Mouse (Mus musculus) cerebellum, adult 11-12 months (tissue): ENCODE measurements around the gene Cd160.

Experiments used
- DNase-seq: peaks from one replicate; pipeline ENCODE4 v3.0.0; 2022

Cd160 gene

DNA sequence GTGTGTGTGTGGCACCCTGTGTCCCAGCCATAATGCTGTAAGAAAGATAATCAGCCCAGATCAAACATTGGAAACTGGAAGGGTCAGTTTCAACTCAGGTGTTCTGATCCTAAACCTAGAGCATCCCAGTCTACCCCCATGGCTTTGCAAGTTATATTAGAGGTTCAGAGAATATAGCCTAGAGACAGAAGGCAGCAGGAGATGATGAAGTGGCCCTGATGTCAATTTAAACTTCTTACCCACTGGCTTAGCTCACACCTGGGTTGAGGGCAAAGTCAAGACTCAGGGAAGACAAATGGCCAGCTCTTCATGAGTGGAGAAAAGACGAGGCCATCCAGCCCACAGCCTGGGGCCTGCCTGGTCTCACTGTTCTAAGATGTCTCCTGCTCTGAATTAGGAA is at the start of gene Cd160, which contains the start of gene Pdzk1:
Gene Cd160 (minus strand): TSS at position 368 of the 400 bp plus-strand sequence.
Gene Pdzk1 (plus strand): TSS at position 301 of the 400 bp plus-strand sequence.
- no peak for DNase-seq

DNA sequence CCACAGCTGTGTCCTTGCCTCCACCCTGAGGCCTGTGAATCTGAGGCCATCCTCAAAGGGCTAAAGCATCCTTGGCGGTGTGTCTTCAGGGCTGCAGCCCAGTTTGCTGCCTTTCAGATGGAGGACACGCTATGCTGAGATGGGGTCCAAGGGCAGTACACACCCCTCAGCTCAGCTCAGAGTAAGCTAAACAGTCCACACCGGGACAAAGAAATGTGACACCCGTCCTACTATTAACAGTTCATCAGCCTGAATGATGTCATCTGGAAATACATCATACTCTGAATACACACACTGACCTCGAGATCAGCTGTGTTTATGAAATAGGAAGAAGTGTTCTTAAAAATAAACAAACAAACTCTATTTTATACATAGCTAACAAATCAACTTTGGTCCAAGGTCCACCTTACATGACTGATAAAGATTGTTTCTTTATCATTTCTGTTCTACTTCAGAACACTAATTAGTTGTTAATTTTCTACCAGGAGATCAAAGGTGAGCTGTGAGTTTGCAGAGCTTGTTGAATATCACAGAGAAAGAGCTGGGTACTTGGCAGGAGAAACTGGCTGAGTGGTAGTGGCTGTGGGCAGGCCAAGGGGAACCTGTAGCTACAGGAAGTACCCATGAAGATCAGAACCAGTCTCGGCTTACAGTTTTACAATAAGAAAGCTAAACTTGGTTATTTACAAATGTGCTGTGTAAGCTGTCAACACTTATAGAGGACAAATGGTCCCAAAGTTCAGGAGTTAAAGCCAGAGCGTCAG is 45.8 kb upstream of the Cd160 start:
- DNase-seq: no peak

DNA sequence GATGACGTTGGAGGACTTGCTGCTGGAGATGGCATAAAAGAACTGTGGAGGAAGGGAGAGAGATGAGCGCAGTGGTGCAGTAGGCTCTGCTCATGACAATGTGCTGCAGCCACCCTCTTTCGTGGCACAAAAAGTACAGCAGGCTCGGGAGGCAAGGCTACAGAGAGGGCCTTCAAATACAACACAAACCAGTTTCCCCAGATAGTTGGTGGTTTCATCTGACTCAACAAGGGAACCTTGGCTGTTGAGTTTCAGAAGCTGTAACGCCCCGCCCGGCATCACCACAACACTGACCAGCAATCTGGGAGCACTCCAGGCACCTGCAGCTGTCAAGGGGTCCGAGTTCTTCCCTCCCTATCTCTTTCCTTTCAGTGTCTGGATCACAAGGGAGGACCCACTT is 43.4 kb upstream of the Cd160 start:
- no peak for DNase-seq

DNA sequence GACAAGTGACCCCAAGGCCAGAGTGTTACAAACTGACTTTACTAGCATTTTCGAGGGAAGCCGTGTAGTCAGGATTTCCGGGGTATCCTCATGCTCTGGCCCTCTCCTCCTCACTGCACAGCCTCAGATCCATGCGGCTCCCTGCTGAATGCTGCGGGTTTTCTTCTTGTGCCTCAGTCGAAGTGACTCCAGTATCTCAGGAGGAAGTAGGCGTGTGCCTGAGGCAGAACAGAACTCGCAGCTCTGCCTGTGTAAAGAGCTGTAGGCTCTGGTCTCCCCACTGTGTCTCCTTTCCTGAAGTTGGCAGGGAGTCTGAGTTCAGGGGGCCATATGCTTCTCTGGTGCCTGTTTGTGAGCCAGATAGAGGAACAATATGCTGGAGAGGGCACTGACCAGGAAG is 41.9 kb upstream of the Cd160 start:
- DNase-seq: no peak

DNA sequence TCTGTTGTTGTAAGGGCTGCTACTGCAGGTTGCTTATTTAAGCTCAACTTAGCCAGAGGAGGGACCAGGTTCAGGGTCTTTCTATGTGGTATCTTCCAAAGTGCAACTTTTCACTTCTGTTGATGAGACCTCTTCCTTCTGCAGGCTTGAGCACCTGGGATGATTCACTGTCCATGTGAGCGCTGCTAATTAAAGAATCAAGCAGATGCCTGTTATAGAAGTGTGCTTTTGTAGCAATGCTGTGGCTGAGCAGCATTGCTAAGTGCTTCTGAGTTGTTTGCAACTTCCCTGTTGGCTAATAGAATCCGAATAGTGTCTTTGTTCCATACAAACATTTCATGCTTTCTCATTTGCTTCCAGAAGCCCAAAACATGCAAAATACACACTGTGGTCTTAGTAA is 41.1 kb upstream of the Cd160 start:
- DNase-seq: no peak

DNA sequence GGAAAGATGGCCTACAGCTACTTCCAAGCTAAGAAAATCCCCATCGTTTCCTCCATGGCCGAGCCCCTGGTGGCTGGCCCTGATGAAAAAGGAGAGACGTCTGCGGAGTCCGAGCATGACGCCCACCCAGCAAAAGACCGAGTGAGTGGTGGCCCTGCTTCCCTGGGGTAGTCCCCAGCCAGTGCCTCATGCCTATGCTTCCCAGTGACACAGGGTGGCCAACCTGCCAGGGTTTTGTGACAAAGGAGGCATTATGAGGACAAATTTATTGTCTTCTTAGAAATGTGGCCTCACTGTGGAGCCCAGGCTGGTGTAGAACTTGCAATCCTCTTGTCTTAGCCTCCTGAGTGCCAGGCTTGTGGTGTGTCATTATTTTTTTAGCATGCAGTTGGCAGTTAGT is 39.9 kb upstream of the Cd160 start:
- no peak for DNase-seq

DNA sequence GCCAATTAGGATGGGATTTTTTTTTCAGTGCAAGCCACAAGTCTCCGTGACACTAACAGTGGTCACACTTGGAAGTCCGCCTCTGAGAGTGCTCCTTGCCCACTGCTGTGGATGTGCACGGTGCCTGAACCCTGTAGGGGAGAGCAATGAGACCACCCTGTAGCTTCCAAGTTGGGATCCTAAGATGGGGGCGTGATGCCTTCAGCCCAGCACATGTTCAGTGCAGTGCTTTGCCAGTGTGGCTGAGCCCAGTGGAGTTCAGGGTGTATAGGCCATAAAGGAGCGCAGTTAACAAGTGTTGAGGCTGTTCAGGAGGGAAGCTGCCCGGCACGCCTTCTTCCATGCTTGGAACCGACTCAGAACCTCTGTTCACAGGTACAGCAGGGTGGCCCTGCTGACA is 39.4 kb upstream of the Cd160 start:
- no peak for DNase-seq

DNA sequence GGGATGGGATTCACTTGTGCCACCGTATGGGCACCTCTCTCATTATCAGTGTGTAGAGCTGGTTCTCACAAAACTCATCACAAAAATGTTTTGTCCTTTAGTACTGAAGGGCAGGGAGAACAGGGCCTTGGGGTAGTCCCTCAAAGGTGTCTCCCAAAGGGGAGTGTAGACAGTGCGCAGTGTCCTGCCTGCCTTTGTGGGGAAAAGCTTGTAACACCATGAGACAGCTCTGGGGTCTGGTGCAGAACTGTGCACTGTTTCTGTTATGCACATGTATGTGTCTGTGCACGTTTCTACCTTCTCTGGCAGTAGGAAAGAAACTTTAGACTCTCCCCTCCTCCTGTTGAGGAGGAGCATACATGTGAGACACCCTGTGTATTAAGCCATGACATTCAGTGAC is 38.7 kb upstream of the Cd160 start:
- no peak for DNase-seq

DNA sequence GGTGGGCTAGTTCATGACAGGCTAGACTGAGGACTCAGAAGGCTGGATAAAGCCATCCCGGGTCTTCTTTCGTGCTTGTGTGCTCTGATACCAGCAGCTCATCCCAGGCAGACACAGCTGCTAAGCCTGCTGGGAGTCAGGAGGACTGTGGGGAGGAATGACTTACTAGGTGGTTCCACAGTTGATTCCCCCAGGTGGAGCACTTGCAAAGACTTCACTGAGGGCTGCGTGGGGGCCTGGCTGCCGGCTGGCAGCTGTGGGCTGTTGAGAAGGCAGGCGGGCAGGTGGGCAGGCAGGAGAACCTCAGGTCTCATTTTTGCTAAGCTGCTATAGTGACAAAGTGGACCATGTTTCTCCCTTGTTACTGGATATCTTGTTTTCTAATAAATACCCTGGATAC is 31.3 kb upstream of the Cd160 start:
- DNase-seq: no peak

DNA sequence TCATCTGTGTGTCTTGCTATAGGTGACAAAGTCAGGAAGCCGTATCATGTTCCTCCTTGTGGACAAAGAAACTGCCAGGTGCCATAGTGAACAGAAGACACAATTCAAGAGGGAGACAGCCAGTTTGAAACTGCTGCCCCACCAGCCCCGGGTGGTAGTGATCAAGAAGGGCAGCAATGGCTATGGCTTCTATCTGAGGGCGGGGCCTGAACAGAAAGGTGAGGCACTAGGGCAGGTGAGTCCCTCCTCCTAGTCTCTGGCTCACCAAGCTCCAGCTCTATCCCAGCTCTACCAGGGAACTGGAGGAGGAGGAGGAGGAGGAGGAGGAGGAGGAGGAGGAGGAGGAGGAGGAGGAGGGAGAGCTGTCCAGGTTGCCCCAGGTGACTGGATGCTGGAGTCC is 26.7 kb upstream of the Cd160 start:
- no peak for DNase-seq

DNA sequence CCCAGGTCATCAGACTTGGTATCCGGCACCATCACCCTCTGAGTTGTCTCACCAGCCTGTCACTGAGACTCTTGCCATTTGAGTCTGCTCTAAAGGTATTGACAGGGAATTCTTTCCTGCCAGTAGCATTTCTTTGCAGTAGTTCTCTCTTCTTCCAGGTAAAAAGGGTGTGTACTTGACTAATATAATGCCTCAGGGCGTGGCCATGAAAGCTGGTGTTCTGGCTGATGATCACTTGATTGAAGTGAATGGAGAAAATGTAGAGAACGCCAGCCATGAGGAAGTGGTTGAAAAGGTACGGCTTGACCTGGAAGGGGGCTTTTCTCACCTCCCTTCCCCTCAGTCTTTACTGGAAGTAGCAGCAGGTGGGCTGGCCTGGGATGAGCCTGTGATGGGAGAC is 25.2 kb upstream of the Cd160 start:
- no peak for DNase-seq

DNA sequence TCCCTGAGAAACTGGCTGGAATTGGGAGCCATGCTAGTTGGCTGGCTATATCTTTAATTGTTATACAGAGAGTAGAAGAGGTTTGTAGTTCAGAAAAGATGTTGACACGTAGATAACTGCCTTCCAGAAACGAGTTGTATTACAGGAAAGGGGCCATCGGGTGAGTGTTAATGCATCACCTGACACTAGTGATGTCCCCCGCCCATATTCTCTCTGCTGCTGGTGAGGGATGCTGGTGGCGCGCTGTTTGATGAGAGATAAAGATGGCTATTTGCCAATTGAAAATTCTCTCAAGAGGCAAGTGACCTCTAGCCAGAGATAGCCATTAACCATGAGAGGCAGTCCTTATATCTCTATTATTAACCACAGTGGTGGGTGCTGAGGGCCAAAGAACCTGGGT is 23.4 kb upstream of the Cd160 start:
- no peak for DNase-seq

DNA sequence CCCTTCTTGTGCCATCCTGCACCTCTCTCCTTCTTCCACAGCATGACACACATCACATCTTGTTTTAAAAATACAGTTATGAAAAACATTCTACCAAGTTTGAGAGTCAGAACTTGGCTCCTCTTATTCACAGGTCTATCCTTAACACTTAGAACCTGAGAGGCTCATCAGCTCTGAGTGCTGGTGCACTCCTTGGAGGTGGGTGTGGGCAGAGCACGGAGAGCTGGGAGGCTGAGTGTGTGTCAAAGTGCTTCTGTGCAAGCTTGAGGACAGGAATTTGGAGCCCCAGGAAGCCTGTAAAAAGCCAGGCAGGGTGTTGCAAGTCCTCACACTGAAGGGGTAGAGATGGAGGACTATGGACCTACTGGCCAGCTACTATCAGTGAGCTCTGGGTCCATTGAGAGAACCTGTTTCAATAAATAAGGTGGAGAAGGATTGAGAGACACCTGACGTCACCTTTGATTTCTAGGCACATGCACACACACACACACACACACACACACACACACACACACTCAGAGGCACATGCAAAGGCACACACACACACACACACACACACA is 20.1 kb upstream of the Cd160 start:
- DNase-seq: no peak

DNA sequence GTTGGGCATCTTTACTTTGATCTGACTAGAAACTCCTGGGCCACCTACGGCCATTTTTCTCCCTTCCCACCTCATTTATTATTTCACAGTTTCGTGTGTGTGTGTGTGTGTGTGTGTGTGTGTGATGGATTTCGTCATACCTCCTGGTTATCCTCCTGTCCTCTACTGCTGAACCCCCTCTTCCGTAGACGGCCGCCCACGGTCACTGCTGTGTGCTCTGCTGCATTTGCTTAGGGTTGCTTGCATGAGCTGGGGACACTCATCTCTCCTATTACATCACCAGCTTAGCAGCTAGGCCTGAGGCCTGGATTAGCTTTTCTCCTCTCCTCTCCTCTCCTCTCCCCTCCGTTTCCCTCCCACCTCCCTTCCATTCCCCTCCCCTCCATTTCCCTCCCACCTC is 19.3 kb upstream of the Cd160 start:
- no peak for DNase-seq

DNA sequence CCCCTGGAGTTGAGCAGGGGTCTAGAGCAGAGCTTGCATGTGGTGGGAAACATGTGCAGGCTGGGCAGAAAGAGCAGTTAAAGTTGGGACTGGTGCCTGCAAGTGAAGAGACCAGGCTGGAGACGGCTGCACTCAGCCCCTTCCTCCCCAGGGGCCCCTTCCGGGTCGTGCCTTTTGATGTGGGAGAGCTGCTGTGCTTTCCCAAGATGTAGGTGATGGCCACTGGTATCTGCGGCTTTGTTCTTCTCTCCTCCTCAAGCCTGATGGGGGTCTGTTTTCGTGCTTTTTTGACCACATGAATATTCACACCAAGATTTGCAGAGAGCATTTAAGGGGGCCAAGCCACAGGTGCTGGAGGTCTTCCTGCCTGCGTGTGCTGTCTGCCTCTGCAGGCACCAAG is 18.5 kb upstream of the Cd160 start:
- DNase-seq: no peak

DNA sequence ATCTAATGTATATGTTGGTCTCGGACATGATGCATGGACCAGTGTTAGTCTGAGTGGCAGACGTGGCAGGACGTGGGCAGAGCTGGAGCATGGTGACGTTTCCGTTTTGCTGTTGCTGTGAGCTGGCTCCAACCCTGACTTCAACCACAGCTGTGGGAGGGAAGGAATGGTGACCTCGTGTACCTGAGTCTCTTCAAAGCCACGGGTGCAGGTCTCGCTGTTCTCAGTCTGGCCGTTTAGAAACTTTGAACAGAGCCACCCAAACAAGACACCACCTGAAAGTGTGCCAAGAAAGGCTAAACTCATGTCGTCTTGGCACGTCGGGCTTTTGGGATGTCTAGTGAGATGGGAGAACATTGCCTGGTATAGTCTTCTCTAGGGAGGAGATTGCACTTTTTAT is 17.8 kb upstream of the Cd160 start:
- DNase-seq: no peak

DNA sequence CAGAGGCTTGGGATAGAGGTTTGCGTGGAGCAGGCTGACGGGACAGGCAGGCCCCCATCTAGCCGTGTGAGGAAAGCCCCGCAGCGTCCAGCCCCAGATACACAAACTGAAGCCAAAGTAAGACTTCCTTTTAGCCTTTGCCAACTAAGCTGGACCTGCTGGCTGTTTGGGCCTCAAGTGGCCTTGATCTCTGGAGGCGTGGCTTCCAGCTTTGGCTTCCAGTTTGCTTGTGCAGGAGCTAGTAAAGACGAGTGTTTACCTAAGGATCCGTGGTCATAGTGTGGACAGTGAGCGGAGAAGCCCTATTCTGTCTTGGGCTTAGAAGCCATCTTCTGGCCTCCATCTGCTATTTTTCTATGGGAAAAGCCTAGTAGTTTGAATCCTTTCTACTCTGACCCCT is 16.7 kb upstream of the Cd160 start:
- DNase-seq: no peak

DNA sequence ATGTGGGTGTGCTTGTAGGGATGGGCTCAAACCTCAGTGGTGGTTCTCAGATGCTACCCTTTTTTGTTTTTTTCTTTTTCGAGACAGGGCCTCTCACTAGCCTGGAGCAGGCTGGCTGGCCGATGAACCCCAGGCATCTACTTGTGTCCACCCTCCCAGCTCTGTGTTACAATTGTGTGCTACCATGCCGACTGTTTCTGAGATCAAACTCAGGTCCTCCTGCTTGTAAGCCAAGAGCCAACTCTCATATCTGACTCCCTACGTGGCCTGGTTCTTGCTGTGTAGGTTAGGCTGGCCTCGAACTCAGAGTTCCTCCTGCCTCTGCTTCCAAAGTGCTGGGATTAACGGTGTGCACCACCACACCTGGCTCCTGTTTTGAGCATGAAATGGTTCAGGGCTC is 16.0 kb upstream of the Cd160 start:
- no peak for DNase-seq

DNA sequence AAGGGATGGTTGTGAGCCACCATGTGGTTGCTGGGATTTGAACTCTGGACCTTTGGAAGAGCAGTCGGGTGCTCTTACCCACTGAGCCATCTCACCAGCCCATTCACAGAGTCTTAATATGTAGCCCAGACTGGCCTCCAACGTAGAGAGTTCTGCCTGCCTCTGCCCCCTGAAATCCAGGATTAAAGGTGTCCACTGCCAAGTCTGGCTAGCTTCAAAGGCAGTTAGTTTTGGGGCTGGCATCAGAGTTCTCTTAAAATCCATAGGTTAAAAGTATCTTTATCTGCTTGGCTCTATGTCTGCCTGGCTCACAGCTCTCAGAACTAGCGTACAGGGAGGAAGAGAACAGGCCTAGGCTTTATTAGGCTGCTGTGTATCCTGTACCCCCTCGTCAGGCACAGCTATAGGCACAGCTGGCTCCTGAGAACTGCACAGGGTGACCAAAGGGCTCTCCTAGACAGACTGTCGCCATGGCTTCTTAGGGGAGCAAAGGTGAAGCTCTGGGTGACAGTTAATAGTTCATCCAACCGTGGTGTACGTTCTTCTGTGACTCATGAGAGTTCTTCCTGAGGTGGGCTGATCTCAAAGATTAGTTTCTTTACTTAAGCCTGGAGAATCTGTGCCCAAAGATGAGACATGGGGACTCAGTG is 10.0 kb upstream of the Cd160 start:
- no peak for DNase-seq

DNA sequence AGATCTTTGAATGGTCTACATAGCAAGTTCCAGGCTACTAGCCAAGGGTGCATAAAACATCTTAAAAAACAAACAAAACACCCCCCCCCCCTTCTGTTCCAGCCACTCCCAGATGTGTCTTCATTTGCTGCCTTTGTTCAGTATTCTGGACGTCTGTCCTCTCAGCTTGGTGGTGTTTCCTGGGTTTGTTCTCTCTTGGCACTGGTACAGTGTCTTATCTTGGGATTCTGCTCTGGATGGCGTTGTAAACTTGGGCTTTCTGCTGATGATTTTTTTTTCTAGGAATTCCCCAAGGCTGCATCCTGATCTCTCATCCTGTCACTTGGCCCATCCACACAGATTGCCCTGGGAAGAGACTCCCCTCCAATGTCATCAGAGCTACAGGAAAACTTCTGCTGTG is 7.3 kb upstream of the Cd160 start:
- no peak for DNase-seq

DNA sequence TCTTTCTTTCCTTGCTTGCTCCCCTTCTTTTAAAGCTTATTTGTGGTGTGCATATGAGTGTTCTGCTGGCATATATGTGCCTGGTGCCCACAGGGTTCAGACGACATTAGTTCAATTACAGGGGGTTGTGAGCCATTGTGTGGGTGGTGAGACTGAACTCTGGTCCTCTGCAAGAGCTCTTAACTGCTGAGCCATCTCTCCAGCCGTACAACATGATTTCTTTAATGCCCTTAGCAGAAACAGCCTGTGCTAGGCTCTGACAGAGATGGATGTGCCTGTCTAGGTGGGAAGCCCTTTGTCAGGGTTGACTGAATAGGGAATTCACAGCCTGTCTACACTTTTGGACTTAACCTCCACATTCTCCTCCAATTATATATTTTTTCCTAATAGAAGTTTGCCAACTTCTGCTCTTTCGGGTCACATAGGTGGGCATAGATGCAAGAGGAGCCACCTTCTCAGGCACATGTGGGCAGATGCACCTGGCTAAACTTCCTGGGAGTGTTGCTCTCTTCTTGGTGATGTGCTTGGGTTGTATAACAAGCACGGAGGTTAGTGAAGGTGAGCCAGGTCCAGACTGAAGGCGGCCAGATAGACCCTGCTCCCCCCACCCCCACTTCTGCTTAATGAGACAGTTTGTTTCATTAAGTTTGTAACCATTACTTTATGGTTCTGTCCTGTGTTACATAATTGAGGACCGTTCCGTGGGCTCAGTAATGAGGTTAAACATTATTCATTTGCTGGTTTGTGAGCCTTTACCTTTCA is 5.6 kb upstream of the Cd160 start:
- DNase-seq: no peak

DNA sequence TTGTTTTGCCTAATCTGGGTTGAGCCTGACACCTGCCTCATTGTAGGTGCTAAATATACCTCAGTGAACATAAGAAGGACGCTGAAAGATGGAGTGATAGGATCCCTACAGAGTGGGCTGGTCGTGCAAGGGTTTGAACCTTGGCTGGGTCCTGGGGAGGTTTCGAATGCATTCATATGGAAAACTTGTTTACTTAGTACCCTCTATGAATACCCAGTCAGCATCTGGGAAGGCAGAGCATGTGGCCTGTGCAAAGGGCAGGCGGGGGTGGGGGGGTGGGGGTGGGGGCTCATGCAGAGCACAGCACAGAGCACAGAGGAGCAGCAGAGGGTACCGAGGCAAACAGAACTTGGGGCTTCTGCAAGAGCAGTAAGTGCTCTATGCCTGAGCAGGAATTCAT is 3.8 kb upstream of the Cd160 start:
- DNase-seq: no peak

DNA sequence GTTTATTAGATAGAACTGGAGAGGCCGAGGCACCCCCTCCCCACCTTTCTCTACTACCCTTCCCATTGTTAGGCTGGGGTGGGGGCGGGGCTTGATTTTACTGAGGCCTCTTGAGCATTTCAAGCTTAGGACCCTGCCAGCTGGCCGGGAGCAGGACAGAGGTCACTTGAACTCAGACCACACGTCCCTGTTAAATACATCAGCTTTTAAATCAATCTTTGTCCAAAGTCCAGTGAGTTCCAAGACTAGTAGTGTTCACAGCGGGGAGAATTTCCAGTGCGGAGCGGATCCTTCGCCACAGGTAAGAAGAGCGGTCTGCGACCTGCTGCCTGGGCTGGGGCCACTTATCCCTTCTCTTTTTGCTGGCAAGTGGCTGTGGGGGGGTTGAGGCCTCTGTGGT is 705 bp upstream of the Cd160 start:
- no peak for DNase-seq
